Comparison of ENCODE assay signal across 46 mouse cellular contexts in genomic region chr3:92432282-92432681, GRCm38 (mm10). TPM values are rescaled to one million over a fixed set of nuclear protein-coding genes. Genes with fewer than 3 reads are reported as not detected.
"Had no signal": no experiment of that assay in that cellular context is flagged by ENCODE, and none has a peak within 500 bp of the region (broad histone marks: within the 10 kb centered on the region; RNA-seq: fewer than 3 reads in every experiment).

TSS of gene Sprr2k (plus strand) at chr3:92432582.

- H3K27ac ChIP-seq: limb, embryonic 10.5 days; limb, embryonic 12.5 days; limb, embryonic 13.5 days; limb, embryonic 15.5 days; liver, embryonic 12.5 days; liver, embryonic 13.5 days; liver, embryonic 14.5 days; liver, embryonic 15.5 days; lung, embryonic 15.5 days; macrophage; midbrain, embryonic 10.5 days; midbrain, embryonic 12.5 days; midbrain, embryonic 13.5 days; midbrain, embryonic 15.5 days; neural tube, embryonic 12.5 days had no signal

- H3K4me3 ChIP-seq: limb, embryonic 10.5 days; limb, embryonic 12.5 days; limb, embryonic 13.5 days; limb, embryonic 15.5 days; liver, embryonic 12.5 days; liver, embryonic 13.5 days; liver, embryonic 15.5 days; lung, embryonic 15.5 days; megakaryocyte, embryonic 14.5 days; midbrain, embryonic 10.5 days; midbrain, embryonic 12.5 days; midbrain, embryonic 13.5 days; midbrain, embryonic 15.5 days; neural tube, embryonic 12.5 days had no signal

- H3K36me3 ChIP-seq: limb, embryonic 10.5 days; limb, embryonic 12.5 days; limb, embryonic 13.5 days; limb, embryonic 15.5 days; liver, embryonic 12.5 days; liver, embryonic 13.5 days; liver, embryonic 15.5 days; lung, embryonic 15.5 days; midbrain, embryonic 10.5 days; midbrain, embryonic 12.5 days; midbrain, embryonic 13.5 days; midbrain, embryonic 15.5 days; neural tube, embryonic 12.5 days had no signal

- DNase-seq: left cerebral cortex, postnatal 4 days; liver; liver, embryonic 13.5 days; liver, postnatal 0 days; lung, adult 18-20 months; lung, adult 2 months; lung, embryonic 14.5 days; lung, postnatal 10 days; lung, postnatal 14 days; lung, postnatal 36 days; lung, postnatal 4 days; midbrain, embryonic 14.5 days had no signal

- H3K4me1 ChIP-seq: limb, embryonic 10.5 days; limb, embryonic 12.5 days; limb, embryonic 13.5 days; limb, embryonic 15.5 days; liver, embryonic 12.5 days; liver, embryonic 13.5 days; liver, embryonic 15.5 days; lung, embryonic 15.5 days; megakaryocyte, embryonic 14.5 days; midbrain, embryonic 10.5 days; midbrain, embryonic 12.5 days; midbrain, embryonic 13.5 days; midbrain, embryonic 15.5 days; neural tube, embryonic 12.5 days had no signal

- H3K4me2 ChIP-seq: limb, embryonic 12.5 days; limb, embryonic 13.5 days; limb, embryonic 15.5 days; liver, embryonic 11.5 days; liver, embryonic 12.5 days; liver, embryonic 13.5 days; liver, embryonic 15.5 days; lung, embryonic 14.5 days; lung, embryonic 15.5 days; midbrain, embryonic 11.5 days; midbrain, embryonic 12.5 days; midbrain, embryonic 13.5 days; midbrain, embryonic 15.5 days; neural tube, embryonic 12.5 days had no signal

- H3K27me3 ChIP-seq: limb, embryonic 12.5 days; limb, embryonic 13.5 days; limb, embryonic 15.5 days; liver, embryonic 12.5 days; liver, embryonic 13.5 days; liver, embryonic 15.5 days; lung, embryonic 15.5 days; megakaryocyte, embryonic 14.5 days; midbrain, embryonic 12.5 days; midbrain, embryonic 13.5 days; midbrain, embryonic 15.5 days; neural tube, embryonic 12.5 days had no signal

RNA-seq across cellular contexts. Expression of gene Sprr2k, which starts in this region (rescaled TPM):
- total RNA-seq: left cerebral cortex, postnatal 10 days; left cerebral cortex, postnatal 14 days; left cerebral cortex, postnatal 25 days; left cerebral cortex, postnatal 36 days; left cerebral cortex, postnatal 4 days; liver, adult 2 months; megakaryocyte progenitor cell, adult 5-6 weeks; megakaryocyte, adult 5-6 weeks; megakaryocyte-erythroid progenitor cell, adult 5-6 weeks; midbrain, postnatal 0 days; monocyte, adult 5-6 weeks had no signal
- polyA plus RNA-seq: limb, embryonic 10.5 days; limb, embryonic 11.5 days; limb, embryonic 12.5 days; limb, embryonic 13.5 days; limb, embryonic 14.5 days; liver, adult 2 months; liver, embryonic 11.5 days; liver, embryonic 12.5 days; liver, embryonic 13.5 days; liver, embryonic 14.5 days; liver, embryonic 15.5 days; liver, embryonic 16.5 days; lung, embryonic 14.5 days; lung, embryonic 15.5 days; lung, embryonic 16.5 days; lung, postnatal 0 days; macrophage; midbrain, embryonic 10.5 days; midbrain, embryonic 11.5 days; midbrain, embryonic 12.5 days; midbrain, embryonic 13.5 days; midbrain, embryonic 14.5 days; midbrain, embryonic 15.5 days; midbrain, embryonic 16.5 days; midbrain, postnatal 0 days; neural tube, embryonic 11.5 days; neural tube, embryonic 12.5 days had no signal
